Mouse (Mus musculus) monocyte, adult 2 months (primary cell): ENCODE measurements around the gene Cbx7.

Source experiments
- DNase-seq, 2 experiments: peaks; one replicate each; pipeline ENCODE4 v3.0.0; 2022; ENCODE audit warnings: low spot score in 2 of 2, low read depth in 1 of 2

Gene Cbx7

GRCm38 (mm10) chr15:79970940-79971339 is at the start of gene Cbx7:
TSS of gene Cbx7 (minus strand) at chr15:79971119.
- no peak for DNase-seq

- DNase-seq: no peak
Observed at GRCm38 (mm10) chr15:80020516-80020915, 49.6 kb upstream of the Cbx7 start.

GRCm38 (mm10) chr15:80019625-80020024 is 48.7 kb upstream of the Cbx7 start:
- no peak for DNase-seq

GRCm38 (mm10) chr15:80019220-80019619 is 48.3 kb upstream of the Cbx7 start:
- no peak for DNase-seq

- DNase-seq: no peak
Observed at GRCm38 (mm10) chr15:80016563-80017301, 45.8 kb upstream of the Cbx7 start.

- DNase-seq: no peak
Observed at GRCm38 (mm10) chr15:80015211-80015952, 44.5 kb upstream of the Cbx7 start.

GRCm38 (mm10) chr15:80014321-80015210 is 43.6 kb upstream of the Cbx7 start, which contains the start of gene Pdgfb:
TSS of gene Pdgfb (minus strand) at chr15:80014977.
- DNase-seq: no peak

- no peak for DNase-seq
Observed at GRCm38 (mm10) chr15:80014031-80014320, 43.1 kb upstream of the Cbx7 start.

- no peak for DNase-seq
Observed at GRCm38 (mm10) chr15:80013256-80014030, 42.5 kb upstream of the Cbx7 start.

- DNase-seq: no peak
Observed at GRCm38 (mm10) chr15:80012527-80013201, 41.7 kb upstream of the Cbx7 start.

GRCm38 (mm10) chr15:80011778-80012526 is 41.0 kb upstream of the Cbx7 start:
- DNase-seq: no peak

- DNase-seq: no peak
Observed at GRCm38 (mm10) chr15:80011194-80011593, 40.3 kb upstream of the Cbx7 start.

GRCm38 (mm10) chr15:80010182-80010558 is 39.3 kb upstream of the Cbx7 start:
- no peak for DNase-seq

GRCm38 (mm10) chr15:80009421-80010181 is 38.7 kb upstream of the Cbx7 start:
- no peak for DNase-seq

GRCm38 (mm10) chr15:80008461-80008860 is 37.5 kb upstream of the Cbx7 start:
- DNase-seq: no peak

GRCm38 (mm10) chr15:80006156-80006555 is 35.2 kb upstream of the Cbx7 start:
- DNase-seq: no peak

- no peak for DNase-seq
Observed at GRCm38 (mm10) chr15:80005436-80005835, 34.5 kb upstream of the Cbx7 start.

GRCm38 (mm10) chr15:80004644-80005340 is 33.9 kb upstream of the Cbx7 start:
- no peak for DNase-seq
